Mouse (Mus musculus) gastrocnemius, adult 18-20 months (tissue): ENCODE measurements around the gene Tpr. TPM values are rescaled to one million over a fixed set of nuclear protein-coding genes. Genes with fewer than 3 reads are reported as not detected.
A peak's percentile ranks its signal among the peaks of the same experiment; 100 is the strongest.

Experiments
- DNase-seq: peaks from one replicate; pipeline ENCODE4 v3.0.0; 2021; ENCODE audit warnings: low spot score
- total RNA-seq, 2 experiments: library from RNA; stranded (reverse); gene quantifications; 2 replicates each; pipeline ENCODE4 v1.2.3; 2021

Tpr gene
- total RNA-seq, 2 experiments from 2014 or later: 102 to 105 TPM

- DNase-seq: no peak
Observed at GRCm38 (mm10) chr1:150460595-150460994, 68.0 kb downstream of the Tpr start.

GRCm38 (mm10) chr1:150463068-150463467, 70.4 kb downstream of the Tpr start:
- DNase-seq: no peak

- no peak for DNase-seq
Observed at GRCm38 (mm10) chr1:150463691-150464090, 71.1 kb downstream of the Tpr start.

GRCm38 (mm10) chr1:150465364-150465763, 72.7 kb downstream of the Tpr start:
- DNase-seq: no peak

GRCm38 (mm10) chr1:150466132-150466531, 73.5 kb downstream of the Tpr start, which contains the start of gene Prg4:
Gene Prg4, minus strand, starts transcription at chr1:150466165.
- peak; percentile 71 for DNase-seq

- DNase-seq: no peak
Observed at GRCm38 (mm10) chr1:150469992-150470391, 77.4 kb downstream of the Tpr start.

- peak; percentile 30 for DNase-seq
Observed at GRCm38 (mm10) chr1:150472525-150472924, 79.9 kb downstream of the Tpr start.

GRCm38 (mm10) chr1:150480674-150481073, 88.0 kb downstream of the Tpr start:
- peak; percentile 76 for DNase-seq

- no peak for DNase-seq
Observed at GRCm38 (mm10) chr1:150489148-150489547, 96.5 kb downstream of the Tpr start.

GRCm38 (mm10) chr1:150496626-150497302, 104.1 kb downstream of the Tpr start:
- DNase-seq: no peak

GRCm38 (mm10) chr1:150497690-150498089, 105.1 kb downstream of the Tpr start:
- DNase-seq: peak; percentile 62

- no peak for DNase-seq
Observed at GRCm38 (mm10) chr1:150498177-150498576, 105.5 kb downstream of the Tpr start.

Other genes with a start within 250 kb of the Tpr start
- gene Pdc, start 73.4 kb upstream of the Tpr start, total RNA-seq: not detected
- 10 to 100 TPM; 22.2 to 23.3 TPM for gene Odr4, start 242 bp downstream of the Tpr start, total RNA-seq
- 10 to 100 TPM in 1 of 2 experiments, 1 to 10 TPM in 1; 8.2 to 19.6 TPM for gene Prg4, start 73.3 kb downstream of the Tpr start, total RNA-seq